Mouse (Mus musculus) kidney, adult 2 months (tissue): ENCODE measurements at regions not wholly inside any gene's neighbourhood (a gene's known extent, or its start where the extent isn't known, plus 50 kb on each side); places are given as distances from the start of the nearest gene placed in this dataset.

Experiments
- DNase-seq: peaks from one replicate; pipeline ENCODE4 v3.0.0; 2021
- H3K27ac ChIP-seq: fragments of 200-500 bp; 2 replicates; pipeline ENCODE4 v1.5.1; 2012; ENCODE audit warnings: low read depth, low read length, control low read depth, inconsistent platforms; ENCODE audit not compliant: insufficient read depth
- H3K27me3 ChIP-seq: fragments of 200-500 bp; replicated peaks from 2 replicates; pipeline ENCODE4 v1.6.1; 2012; ENCODE audit warnings: mild to moderate bottlenecking, moderate library complexity, low read length, inconsistent platforms; ENCODE audit not compliant: control insufficient read depth, insufficient read depth
- H3K36me3 ChIP-seq: fragments of 200-500 bp; 2 replicates; pipeline ENCODE4 v1.6.1; 2012; ENCODE audit warnings: mild to moderate bottlenecking, moderate library complexity, low read length, inconsistent platforms; ENCODE audit not compliant: control insufficient read depth, insufficient read depth
- H3K4me1 ChIP-seq: fragments of 200-500 bp; 2 replicates; pipeline ENCODE4 v1.6.1; 2011; ENCODE audit warnings: low read length; ENCODE audit not compliant: control insufficient read depth, insufficient read depth
- H3K4me3 ChIP-seq: fragments of 200-500 bp; 2 replicates; pipeline ENCODE4 v1.5.1; 2011; ENCODE audit warnings: mild to moderate bottlenecking, low read depth, low read length, control low read depth; ENCODE audit not compliant: insufficient read depth
- CTCF ChIP-seq: fragments of 200-500 bp; conservative IDR thresholded peaks from 2 replicates; pipeline ENCODE4 v1.5.1; 2011; ENCODE audit warnings: low read depth, mild to moderate bottlenecking, control low read depth, low read length, moderate library complexity, mixed read lengths; ENCODE audit not compliant: insufficient read depth, insufficient read length
- POLR2A ChIP-seq: fragments of 200-500 bp; IDR thresholded peaks from one replicate; pipeline ENCODE4 v1.6.1; 2011; ENCODE audit warnings: low read depth, low read length, control low read depth
- WGBS: fragments of 180-500 bp; shearing (Covaris S2); methylation state at CpG from one replicate; pipeline ENCODE4 v1.1.7; 2018; 5-methylcytosine and 5-hydroxymethylcytosine counted together

DNA sequence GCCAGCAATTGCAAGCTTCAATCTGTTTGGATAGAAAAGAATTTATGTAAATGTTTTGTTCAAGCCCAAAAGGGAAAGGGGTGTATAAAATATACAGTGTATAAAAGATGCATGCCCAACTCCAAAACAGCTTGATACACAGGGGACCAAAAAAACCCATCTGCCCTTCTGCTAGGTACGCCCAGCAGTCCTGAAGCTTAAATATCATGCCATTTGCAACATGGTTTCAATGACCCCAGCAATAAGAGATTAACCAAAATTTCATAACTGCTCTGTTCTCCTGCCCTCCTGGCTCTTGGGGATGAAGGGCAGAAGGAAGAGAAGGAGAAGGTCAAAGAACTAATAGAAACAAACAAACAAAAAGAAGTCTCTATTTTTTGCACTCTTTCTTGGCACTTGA lies 158.4 kb downstream of the Gm11361 start:
- DNase-seq: no peak
- WGBS: 51% methylated on average over 1 of the region's 1 CpGs

GRCm38 (mm10) chr13:28410324-28410723 lies 153.0 kb downstream of the Gm11361 start:
- Histone ChIP-seq H3K4me1 (no peaks in the 10 kb centered on the region), H3K36me3 (no peaks in the 10 kb centered on the region), H3K4me3 (no peak overlapping the region), H3K27ac (no peak overlapping the region), H3K27me3 (no peaks in the 10 kb centered on the region)
- no peak for DNase-seq
- no peak for TF ChIP-seq CTCF
- TF ChIP-seq POLR2A: no peak
- 85% methylated on average over 2 of the region's 2 CpGs for WGBS

More for the DNA sequence above, 158.4 kb downstream of the Gm11361 start:
- Histone ChIP-seq H3K4me1 (peaks cover 15% of the 10 kb centered on the region), H3K36me3 (no peaks in the 10 kb centered on the region), H3K4me3 (no peak overlapping the region), H3K27ac (no peak overlapping the region), H3K27me3 (no peaks in the 10 kb centered on the region)
- TF ChIP-seq POLR2A (no peak), CTCF (no peak)

DNA sequence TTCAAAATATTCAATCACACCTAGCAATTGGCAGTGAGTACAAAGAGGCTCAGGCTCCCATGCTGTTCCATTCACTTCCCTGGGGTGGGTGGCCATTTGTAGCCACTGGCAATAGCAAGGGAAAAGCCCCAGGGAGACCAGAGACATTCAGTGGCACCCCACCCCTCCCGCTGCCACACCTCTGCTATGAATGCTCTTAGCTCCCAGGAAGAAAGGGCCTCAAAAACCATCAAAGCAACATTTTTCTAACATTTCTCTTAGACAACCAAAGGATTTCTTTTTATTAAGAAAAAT lies 152.2 kb downstream of the Gm11361 start:
- no peak overlapping the region for H3K4me3 ChIP-seq
- DNase-seq: no peak
- no peak overlapping the region for H3K27ac ChIP-seq
- TF ChIP-seq POLR2A (no peak), CTCF (no peak)
- H3K36me3 ChIP-seq: no peaks in the 10 kb centered on the region
- no peaks in the 10 kb centered on the region for H3K27me3 ChIP-seq
- WGBS: 85% methylated on average over 1 of the region's 1 CpGs
- no peaks in the 10 kb centered on the region for H3K4me1 ChIP-seq

DNA sequence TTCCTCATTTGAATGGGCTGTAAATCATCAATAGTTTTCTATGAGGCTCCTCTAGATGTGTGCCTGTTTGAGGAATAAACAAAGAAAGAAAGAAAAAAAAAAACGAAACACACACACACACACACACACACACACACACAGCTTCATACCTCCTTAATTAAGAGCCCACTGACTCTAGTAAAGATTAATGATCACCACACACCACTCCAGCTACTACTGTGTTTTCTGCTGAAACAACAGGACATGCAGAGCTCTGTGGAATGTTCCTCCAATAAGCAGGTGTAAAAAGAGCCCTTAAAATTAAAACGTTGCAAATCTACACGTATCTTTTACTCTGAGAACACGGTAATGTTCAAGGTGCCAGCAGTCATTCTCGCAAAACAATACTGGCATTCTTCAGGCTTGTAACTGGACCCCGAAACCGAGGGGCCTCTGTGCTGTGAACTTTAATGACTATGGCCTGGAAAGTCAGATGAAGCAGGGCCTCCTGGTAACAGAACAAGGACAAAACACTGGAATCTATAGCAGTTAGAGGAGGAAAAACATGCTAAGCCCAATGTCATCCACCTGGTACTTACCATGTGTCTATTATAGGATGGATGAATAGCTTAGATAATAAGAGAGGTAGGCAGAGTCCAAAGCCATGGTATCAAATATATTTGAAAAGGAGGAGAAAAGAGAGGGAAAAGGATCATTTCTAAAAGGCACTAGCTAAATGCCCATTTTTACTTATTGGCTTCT lies 151.7 kb downstream of the Gm11361 start:
- H3K4me3 ChIP-seq: no peak overlapping the region
- no peak for TF ChIP-seq POLR2A
- H3K27me3 ChIP-seq: no peaks in the 10 kb centered on the region
- DNase-seq: no peak
- H3K27ac ChIP-seq: no peak overlapping the region
- 44% methylated on average over 7 of the region's 7 CpGs for WGBS
- no peaks in the 10 kb centered on the region for H3K4me1 ChIP-seq
- H3K36me3 ChIP-seq: no peaks in the 10 kb centered on the region

DNA sequence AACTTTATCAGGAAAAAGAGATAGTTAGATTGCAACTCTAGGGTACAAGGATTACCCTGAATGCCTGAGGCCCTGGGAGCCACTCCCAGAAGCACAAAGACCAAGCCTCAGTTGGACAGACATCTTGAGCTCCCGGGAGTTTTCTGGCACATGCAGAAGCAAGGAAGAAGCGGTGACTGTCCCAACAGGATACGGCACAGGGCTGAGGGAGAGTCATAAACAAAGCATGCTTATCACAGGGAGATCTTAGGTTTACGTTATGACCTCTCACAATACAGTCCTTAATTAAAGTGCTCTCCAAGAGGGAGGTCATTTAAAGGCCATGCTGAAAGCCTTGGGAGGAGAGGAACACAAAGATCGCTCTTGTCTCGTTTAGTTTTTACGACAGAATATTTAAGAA lies 143.1 kb downstream of the Gm11361 start:
- peak; percentile 12 for DNase-seq
- 44% methylated on average over 7 of the region's 7 CpGs for WGBS
- H3K36me3 ChIP-seq: no peaks in the 10 kb centered on the region
- TF ChIP-seq CTCF (no peak), POLR2A (no peak)
- no peak overlapping the region for H3K4me3 ChIP-seq
- no peaks in the 10 kb centered on the region for H3K27me3 ChIP-seq
- no peaks in the 10 kb centered on the region for H3K4me1 ChIP-seq
- H3K27ac ChIP-seq: no peak overlapping the region
